Mouse (Mus musculus): Measurements from ENCODE around the gene Gif.

Gene Gif

DNA sequence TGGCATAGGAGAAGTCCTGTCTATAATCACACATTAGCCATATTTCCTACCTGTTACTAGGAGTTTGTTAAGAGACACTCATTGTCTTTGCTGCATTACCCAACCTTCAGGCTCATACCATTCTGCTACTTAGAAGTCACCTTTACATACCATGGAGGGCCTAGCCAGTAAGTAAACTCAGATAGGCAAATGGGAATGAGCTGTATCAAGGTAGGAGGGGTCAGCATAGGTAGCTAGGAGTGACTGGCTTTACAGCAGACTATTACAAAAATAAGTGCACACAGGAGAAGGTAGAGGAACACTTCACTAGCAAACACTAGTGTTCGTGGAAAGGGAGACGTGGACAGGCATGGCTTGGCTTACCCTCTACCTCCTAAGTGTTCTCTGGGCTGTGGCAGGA is at the start of gene Gif:
Gene Gif, plus strand, starts transcription at position 257 of the 400 bp plus-strand sequence.
- DNase-seq (ENCODE audit: low spot score in 2 of 2), result no peak

DNA sequence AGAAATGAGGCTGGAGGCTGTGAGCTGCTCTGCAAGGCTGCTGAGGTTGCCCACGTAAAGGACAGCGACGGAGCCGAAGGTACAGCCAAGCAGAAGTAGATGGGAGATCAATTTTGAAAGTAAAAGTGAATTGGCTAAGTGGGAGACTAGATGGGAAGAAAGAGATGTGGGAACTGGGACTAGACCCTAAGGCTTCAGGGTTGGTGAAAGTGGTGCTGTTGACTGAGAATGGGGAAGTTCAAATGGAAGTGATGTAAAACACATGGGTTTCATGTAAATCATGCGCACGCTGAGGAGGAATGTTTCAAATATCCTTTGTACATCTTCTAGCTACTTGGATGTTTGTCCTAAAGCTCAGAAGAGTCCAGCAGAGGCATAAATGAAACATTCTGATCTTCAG is 49.0 kb upstream of the Gif start:
- DNase-seq (ENCODE audit: low spot score in 2 of 2), result no peak

DNA sequence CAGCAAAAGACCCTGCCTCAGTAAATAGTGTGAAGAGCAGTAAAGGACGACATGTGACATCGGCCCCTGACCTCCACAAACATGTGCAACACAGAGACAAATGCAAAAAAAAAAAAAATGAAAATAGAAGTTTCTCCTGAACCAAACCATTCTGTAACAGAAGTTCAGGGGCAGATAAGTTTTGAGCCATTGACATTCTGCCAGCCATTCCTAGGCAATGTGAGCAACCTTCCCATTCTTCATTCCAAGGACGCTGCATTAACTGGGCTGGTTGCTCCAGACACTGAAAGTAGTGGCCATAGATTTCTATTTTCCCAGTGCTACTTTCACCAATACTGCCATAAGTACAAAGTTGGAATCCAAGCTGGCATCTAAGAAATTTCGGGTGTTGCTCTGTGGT is 34.9 kb upstream of the Gif start:
- no peak for DNase-seq (ENCODE audit: low spot score in 2 of 2)

DNA sequence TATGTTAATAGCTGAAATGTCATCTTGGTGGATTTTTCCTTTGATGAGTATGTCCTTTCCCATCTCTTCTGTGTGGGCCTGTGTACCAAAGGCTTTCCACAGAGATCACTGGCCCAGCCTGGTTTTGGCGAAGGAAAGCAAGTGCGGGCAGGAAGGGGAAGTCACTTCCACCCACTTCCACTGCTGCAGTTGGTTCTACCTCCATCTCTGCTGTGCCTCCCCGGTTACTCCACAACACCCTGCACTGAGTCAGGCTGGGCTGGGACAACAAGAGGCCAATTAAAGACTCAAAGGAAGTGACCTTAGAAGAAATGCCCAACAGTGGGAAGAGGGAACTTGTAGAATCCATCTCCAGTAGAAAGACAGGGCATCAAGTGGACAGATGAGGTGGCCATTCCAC is 27.3 kb upstream of the Gif start:
- no peak for DNase-seq (ENCODE audit: low spot score in 2 of 2)

DNA sequence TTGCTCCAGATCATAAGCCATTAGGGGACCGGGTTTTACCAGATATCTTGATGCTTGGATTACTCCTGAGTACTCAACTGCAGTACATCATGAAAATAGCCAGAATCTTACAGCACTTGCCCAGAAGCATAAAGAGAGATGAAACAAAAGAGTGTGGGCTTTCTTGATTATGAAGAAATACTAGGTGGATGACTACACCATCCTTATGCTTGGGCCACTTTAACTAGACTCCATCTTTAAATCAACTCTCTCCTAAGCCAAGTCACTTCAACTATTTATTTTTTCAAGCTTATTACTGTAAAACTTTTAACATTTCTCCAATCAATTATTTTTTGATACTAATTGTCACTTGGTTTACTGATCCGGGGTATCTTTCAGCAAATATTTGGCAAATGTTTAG is 23.5 kb upstream of the Gif start:
- no peak for DNase-seq (ENCODE audit: low spot score in 2 of 2)

DNA sequence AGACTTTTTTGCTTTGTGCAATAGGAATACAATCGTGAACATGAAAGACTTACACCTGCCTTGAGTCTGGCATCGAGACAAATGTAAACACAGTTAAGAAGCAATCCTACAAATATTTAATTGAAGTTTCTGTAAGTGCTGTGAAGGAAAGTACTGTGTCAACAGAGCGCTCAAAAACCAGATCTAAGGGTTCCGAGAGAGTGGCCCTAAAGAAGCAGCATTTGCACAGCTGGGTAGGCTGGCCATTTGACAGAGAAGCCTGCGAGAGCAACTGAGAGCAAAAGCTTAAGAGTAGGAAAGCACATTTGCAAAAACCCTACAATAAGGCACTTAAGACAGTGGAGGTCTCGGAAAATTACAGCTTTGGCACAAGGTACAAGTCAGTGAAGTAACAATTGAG is 23.1 kb upstream of the Gif start:
- DNase-seq (ENCODE audit: low spot score in 2 of 2), result no peak

DNA sequence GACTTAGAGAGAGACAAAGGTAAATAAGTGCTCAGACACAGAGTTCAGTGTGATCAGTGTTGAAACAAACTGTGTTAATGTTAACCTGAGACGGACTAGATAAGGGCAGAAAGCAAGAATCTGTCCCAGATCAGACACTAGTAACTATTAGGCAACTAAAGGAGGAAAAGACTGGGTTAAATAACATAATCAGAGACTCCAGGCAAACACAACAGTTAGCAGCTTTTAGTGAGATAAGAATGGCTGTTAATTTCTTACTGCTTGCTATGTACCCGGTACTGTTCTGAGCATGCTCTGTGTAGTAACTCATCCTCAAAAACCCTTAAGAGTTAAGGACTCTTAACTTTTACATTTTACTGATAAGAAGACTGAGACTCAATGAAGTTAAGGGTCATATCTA is 21.4 kb upstream of the Gif start:
- DNase-seq (ENCODE audit: low spot score in 2 of 2), result no peak

DNA sequence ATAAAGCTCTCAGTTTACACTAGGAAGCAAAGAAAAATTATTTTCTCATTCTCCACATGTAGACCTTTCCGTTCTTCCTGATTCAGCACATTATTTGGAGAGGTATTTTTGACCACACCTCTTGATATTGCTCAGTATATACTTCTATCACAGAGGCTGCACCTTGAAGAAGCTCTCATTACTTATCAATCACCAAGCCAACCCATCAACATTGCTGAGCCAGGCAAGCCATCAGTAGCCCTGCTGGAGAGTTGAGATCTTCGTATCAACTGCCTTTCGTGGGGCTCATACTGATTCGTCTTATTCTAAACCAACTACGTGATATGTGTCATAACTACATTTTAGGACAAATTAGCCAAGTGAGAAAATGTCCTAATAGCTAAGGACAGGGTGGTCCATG is 20.1 kb upstream of the Gif start:
- DNase-seq (ENCODE audit: low spot score in 2 of 2), result no peak

DNA sequence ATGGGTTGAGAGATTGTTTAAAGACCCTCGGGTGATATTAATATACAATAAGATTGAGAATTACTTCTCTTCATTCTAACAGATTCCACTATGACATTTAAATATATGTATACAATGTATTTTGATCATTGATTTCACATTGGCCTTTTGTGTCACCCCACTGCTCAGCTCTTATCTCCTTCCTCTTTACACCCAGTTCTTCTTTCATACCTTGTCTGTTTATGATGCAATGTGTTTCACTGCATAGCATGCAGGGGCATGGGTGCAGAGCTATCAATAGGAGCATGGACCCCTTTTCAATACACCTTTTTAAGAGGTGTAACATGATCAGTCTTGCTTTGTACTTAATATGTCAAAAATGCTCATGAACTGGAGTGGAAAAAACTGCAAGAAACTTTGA is 17.1 kb upstream of the Gif start:
- DNase-seq (ENCODE audit: low spot score in 2 of 2), result no peak

DNA sequence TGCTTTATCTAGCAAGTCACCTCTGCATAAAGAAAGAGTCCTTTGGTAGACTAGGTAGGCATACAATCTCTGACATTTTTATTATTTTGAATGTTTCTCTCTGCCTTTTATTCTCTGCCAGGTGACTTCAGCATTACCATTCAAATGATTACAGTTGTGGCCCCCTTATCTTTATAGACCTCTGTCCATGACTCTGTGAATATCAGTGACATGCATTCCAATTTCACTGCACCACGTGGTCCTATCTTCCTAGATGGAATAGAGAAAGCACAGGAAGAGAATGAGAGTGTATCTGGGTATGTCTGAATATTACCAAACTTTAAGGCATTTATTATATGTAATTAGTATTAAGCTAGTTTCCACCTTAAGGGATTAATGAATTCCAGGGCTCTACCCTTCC is 10.9 kb upstream of the Gif start:
- no peak for DNase-seq (ENCODE audit: low spot score in 2 of 2)

DNA sequence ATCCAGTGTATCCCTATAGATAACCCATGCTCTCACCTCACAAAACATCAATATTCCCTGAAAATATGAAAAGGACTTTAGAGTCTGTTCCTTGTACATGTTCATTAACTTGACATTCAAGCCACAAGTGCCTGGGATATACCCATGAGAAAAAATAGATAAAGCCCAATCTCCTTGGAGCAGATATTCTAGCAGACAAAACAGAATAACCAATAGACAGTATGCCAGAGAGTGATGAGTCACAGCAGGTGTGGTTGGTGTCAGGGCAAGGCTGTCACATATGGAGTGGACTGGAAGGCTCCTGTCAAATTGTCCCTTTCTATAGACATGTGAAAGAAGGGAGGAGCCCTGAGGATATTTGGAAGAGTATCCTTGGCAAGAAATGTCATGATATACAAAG is 1.7 kb upstream of the Gif start:
- no peak for DNase-seq (ENCODE audit: low spot score in 2 of 2)

DNA sequence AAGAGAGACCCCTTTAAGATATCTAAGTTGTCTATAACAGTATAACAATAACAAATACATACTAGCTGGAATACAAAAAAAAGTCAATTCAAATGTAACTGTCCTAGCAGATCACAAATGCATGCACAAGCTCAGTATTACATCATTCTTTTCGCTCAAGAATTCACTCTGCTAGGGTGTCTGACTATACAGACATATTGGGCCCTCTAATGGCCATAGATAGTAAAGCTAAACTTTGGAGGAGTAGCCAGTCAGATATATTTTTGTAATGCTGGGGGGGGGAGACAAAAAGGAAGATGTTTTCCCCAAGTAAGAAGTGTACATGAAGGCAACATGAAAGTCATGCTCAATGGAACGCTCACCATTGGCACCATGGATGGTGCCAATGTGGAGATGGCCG is 17.7 kb downstream of the Gif start:
- DNase-seq (ENCODE audit: low spot score in 2 of 2), result no peak

DNA sequence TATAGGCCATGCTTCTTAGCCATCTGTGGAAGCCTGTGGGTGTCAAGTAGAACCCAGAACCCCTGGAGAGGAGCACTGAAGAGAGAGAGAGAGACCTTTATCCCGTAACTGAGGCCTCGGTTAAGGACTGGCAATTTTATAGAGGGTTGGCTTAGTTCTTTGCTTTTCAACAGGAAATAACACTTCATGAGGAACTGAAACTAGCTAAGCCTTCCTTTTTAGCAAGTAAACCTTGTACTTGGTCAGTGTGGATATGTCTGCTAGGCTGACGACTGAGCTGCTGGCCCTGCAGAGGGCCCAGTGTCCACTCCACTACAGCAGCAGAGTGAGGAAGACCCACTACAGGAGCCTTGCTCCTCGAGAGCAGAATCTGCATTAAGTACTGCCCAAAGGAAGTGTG is 19.1 kb downstream of the Gif start:
- DNase-seq (ENCODE audit: low spot score in 2 of 2), result no peak

DNA sequence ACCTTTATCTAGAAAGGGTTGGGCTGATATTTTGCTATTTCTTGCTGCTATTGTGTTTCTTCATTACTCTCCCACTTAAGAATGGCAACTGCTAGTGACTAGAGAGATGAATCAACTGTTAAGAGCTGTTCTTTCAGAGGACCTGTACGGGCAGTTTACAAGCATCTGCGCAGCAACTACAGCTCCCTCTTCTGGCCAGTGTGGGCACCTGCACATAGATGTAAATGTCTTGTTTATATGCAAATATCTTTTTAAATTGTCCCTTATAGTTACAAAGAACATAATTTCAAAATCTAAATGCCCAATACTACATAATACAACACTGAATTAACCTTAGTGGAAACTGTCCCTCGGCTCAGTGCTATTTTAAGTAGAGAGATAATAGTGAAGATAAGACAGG is 20.8 kb downstream of the Gif start:
- DNase-seq (ENCODE audit: low spot score in 2 of 2), result no peak

DNA sequence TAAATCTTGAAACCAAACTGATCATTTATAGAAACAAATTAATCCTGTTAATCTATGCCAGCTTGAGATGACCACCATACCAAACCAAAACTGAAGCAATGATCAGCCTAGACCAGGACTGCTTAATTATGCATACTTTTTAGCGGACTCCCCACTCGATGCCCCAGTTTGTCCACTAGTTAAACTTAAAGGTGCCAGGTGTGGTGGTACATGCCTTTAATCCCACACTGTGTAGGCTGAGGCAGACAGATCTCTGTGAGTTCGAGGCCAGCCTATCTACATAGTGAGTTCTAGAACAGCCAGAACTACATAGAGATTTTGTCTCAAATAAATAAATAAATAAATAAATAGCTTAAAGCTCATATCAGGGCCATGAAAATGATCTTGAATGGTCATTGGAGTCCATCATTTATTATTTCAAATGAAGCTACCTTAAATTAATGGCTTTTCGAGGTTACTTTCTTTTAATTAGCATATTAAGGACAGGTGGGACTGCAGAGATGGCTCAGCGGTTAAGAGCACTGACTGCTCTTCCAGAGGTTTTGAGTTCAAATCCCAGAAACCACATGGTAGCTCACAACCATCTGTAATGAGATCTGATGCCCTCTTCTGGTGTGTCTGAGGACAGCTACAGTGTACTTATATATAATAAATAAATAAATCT is 22.0 kb downstream of the Gif start:
- DNase-seq (ENCODE audit: low spot score in 2 of 2), result no peak

DNA sequence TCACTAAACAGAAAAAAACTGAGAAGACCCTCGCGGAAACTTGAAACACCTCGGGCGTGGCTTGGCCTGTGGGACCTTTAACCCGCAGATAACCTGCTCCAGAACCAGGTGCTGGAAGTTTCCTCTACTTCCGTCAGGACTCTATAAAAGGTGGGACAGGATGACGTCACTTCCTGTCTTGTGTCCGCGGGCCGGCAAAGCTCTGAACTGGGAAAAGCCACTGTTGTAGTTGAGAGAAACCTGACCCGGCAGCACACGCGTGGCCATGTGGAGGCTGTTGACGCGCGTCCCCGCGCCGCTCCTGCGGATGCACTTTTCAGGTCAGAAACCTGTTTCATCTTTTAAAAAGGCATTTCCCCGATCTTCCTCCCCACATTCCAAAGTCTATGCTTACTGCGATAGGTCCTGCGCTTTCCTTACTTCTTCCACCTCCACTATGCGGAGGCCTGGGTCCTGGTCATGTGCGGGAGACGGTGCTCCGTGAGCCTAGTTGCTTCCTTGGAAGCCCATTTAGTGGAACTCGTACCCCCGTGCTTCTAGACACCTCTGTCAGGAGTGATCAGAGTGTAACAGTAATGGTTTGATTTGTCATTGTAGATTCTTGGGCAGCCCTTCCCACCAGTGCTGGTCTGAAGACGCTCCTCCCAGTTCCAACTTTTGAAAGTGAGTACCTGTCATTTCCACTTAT is 23.0 kb downstream of the Gif start, which contains the start of gene Mrpl16:
Gene Mrpl16, plus strand, starts transcription at position 187 of the 688 bp plus-strand sequence.
- DNase-seq (ENCODE audit: low spot score in 2 of 2), result peak; percentile 78 to 90

DNA sequence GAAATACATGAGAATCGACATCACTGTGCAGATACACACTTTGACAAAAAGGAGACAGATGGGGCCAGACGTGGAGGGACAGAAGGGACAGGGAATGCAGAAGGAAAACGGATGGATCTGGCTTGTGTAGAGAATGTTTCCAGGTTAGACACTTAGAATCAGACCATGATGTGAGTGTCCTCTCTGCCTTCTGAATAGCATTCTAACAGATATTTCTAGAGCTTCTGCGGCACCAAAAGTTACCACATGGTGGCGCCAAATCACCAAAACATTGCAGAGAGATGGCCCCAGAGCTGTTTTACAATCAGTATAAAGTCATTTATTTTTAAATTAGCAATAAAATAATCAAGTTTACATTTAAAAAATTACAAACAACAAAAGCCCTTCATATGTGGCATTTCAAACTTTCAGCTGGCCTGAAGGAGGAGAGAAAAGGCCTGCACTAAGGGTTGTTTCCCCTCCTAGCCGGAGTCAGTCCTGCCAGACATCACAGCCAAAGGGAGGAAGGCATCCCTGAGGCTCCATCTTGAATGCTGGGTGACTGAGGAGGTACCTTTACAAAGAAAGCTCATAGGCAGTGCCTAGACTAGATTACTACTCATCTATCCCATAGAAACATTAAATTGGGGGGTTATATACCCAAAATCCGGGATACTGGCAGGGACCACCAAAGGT is 30.0 kb downstream of the Gif start:
- DNase-seq (ENCODE audit: low spot score in 2 of 2), result peak; percentile 52 to 64

DNA sequence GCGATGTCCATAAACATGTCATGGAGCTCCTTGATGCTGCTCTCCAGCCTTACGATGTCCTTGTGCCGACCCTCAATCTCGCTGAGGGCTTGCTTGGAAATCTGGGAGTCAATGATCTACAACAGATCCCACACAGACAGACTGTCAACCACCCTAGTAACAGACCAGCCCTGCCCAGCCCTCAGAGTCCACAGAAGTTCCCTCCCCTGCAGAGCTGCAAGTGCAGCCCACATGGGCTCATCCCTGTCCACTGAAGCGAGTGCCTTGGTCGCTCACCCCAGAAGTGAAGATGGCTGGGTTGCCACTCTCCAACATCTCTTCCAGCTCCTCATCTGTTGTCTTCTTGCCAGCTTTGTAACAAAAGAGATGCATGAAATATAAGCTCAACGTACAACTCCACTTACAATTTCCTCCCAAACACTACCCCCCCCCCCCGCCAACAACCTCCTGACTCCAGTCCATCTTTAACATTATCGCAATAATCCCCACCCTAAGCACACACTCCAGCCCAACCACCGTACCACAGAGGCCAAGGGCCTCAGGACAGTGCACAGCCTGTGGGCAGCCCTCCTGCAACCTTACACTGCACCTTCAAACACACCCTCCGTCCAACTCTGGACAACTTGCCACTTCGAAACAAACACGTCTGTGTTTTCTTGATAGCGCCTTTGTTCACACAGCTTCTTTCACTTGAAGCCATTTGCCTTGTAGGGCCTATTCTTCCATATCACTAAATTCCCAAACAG is 38.2 kb downstream of the Gif start:
- no peak for DNase-seq (ENCODE audit: low spot score in 2 of 2)

DNA sequence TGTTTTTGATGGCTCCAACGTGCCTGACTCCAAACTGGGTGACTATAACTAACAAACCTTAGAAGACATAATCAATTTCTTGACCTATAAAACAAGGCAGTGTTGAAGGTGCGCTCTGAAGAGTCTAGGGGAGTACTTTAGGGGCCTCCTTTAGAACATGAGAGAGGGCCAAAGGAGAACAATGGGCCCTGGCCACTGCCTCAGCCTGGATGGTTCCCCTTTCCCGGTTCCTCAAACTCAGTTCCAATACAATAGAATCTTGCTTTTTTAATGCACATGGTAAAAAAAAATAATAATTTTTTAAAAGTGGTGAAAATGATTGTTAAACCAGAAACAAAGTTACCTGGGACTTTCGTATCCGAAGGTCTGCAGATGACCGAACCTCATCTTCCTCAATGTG is 40.5 kb downstream of the Gif start:
- DNase-seq (ENCODE audit: low spot score in 2 of 2), result no peak

DNA sequence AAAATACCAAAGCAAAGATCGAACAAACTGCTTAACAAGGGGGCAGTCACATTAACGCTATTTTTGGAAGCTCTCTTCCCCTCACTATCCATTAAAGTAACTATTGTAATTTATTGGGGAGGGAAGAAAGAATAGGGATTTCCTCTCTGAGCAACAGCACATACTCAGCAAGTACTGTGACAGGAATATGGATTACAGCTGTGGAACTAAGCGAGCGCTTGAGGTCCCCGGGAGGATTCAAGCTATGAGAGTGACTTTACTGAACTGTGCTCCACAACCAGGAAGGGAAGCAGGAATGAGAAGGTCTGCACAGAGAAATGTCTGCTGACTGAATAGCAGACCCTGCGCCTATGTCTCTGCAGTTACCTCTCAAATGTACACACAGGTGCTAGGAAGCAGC is 41.5 kb downstream of the Gif start:
- no peak for DNase-seq (ENCODE audit: low spot score in 2 of 2)

DNA sequence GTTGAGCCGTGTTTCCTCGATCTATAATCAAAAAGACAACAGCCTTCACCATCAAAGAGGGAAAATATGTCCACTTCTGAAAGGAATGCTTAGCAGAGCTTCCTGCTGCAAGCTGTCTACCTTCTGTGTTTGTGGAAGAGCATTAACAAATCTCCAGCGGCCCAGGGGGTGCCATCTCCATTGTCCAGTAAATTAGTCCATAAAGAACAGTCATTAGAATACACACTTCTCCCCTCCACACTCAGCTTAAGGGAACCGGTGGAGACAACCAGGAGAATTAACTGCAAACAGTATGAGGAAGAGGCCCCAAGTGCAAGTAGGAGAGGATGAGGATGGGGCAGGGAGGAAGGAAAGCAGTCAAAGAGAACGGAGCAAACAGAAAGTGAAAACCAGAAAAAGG is 44.5 kb downstream of the Gif start:
- DNase-seq (ENCODE audit: low spot score in 2 of 2), result no peak

DNA sequence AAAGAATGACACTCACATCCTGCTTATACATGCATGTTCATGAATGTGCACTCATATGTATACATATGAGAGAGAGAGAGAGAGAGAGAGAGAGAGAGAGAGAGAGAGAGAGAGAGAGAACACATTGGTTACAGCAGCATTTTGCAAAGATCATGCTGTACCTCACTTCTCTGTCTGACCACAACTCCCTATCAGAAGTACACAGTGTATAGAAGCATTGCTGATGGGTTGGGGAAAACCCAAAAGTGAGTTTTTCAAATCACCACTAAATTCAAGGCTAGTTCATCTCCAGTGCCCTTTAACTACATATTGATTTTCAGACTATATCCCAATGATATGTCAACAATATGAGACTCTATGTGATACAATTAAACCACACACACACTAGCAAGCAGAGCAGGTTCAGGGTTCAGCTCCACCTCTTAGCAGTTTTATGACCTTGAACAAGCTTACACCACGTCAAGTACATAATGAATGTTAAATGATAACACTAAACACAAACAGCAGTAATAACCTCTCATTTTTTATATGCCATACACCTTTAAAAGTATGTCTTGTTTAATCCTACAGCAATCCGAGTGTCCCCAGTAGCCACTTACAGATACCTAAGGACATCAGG is 46.5 kb downstream of the Gif start:
- no peak for DNase-seq (ENCODE audit: low spot score in 2 of 2)

Measured in cerebellum, postnatal 4 days (tissue).